Mouse (Mus musculus): ENCODE data around the gene Gm3285.

The Gm3285 gene

GRCm38 (mm10) chr10:77861675-77862074 is at the start of gene Gm3285:
TSS of gene Gm3285 (plus strand) at chr10:77861975.
- DNase-seq (ENCODE audit: low read depth, low spot score), result no peak

GRCm38 (mm10) chr10:77814382-77814781 is 47.4 kb upstream of the Gm3285 start, which contains the start of gene Gm2696:
TSS of gene Gm2696 (plus strand) at chr10:77814682.
- no peak for DNase-seq (ENCODE audit: low read depth, low spot score)

GRCm38 (mm10) chr10:77815514-77815913 is 46.3 kb upstream of the Gm3285 start:
- DNase-seq (ENCODE audit: low read depth, low spot score), result no peak

GRCm38 (mm10) chr10:77818523-77818922 is 43.3 kb upstream of the Gm3285 start:
- DNase-seq (ENCODE audit: low read depth, low spot score), result no peak

GRCm38 (mm10) chr10:77819203-77819602 is 42.6 kb upstream of the Gm3285 start:
- DNase-seq (ENCODE audit: low read depth, low spot score), result no peak

DNA sequence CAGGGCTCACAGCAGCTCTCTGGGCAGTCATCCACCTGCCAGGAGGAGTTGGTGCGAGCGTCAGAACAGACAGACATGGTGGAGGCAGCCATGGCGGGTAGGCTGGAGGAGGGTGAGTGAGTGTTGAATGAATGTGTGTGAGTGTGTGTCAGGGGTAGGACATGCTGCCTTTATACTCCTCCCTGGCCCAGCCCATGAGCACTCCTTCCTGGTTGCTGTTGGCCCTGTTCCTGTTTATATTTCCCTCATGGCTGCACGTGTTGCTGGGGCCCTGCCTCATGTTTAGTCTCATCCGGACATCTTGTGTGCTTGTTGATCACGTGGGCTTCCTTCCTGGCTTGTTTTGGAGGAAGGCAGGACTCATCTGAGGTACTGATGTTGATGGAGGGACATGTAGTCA is 34.8 kb upstream of the Gm3285 start, which contains the start of gene Krtap10-4:
Krtap10-4 (minus strand) TSS at position 145 of the 400 bp plus-strand sequence.
- DNase-seq (ENCODE audit: low read depth, low spot score), result no peak

DNA sequence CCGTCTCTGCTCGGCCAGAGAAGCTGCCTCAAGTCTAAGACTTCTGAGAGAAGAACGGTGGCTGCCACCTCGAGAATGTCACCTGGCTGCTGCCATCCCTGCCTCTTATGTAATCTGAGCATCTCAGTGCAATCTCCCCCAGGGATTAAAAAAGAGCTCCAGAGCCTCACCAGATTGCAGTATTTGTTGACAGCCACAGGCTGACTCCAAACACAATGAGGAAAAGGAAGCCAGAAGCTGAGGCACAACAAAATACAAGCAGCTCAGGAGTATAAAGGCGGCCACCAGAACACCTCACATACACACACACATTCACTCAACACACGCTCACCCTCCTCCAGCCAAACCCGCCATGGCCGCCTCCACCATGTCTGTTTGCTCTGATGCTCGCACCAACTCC is 26.1 kb upstream of the Gm3285 start, which contains the start of gene Krtap10-10:
Krtap10-10 (plus strand) TSS at position 301 of the 400 bp plus-strand sequence.
- no peak for DNase-seq (ENCODE audit: low read depth, low spot score)

GRCm38 (mm10) chr10:77839006-77839405 is 22.8 kb upstream of the Gm3285 start:
- no peak for DNase-seq (ENCODE audit: low read depth, low spot score)

GRCm38 (mm10) chr10:77846503-77846902 is 15.3 kb upstream of the Gm3285 start, which contains the start of gene Gm36176:
TSS of gene Gm36176 (plus strand) at chr10:77846803.
- no peak for DNase-seq (ENCODE audit: low read depth, low spot score)

GRCm38 (mm10) chr10:77846961-77847360 is 14.8 kb upstream of the Gm3285 start:
- DNase-seq (ENCODE audit: low read depth, low spot score), result no peak

GRCm38 (mm10) chr10:77847538-77847937 is 14.2 kb upstream of the Gm3285 start:
- DNase-seq (ENCODE audit: low read depth, low spot score), result no peak

DNA sequence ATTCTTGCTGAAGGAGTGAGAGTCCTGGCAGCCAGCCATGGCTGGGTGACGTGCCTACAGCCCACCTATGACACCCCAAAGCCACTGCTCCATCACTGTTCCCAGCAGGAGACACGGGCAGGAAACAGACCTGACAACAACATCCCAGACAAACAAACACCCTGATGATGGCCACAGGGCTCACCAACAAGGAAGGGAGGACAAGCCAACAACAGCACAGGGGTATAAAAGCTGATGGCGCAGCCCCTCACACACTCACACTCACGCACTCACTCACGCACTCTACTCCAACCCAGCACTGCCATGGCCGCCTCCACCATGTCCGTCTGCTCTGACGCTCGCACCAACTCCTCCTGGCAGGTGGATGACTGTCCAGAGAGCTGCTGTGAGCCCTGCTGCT is 9.2 kb upstream of the Gm3285 start, which contains the start of gene Gm10318:
Gm10318 (plus strand) TSS at position 301 of the 400 bp plus-strand sequence.
- no peak for DNase-seq (ENCODE audit: low read depth, low spot score)

DNA sequence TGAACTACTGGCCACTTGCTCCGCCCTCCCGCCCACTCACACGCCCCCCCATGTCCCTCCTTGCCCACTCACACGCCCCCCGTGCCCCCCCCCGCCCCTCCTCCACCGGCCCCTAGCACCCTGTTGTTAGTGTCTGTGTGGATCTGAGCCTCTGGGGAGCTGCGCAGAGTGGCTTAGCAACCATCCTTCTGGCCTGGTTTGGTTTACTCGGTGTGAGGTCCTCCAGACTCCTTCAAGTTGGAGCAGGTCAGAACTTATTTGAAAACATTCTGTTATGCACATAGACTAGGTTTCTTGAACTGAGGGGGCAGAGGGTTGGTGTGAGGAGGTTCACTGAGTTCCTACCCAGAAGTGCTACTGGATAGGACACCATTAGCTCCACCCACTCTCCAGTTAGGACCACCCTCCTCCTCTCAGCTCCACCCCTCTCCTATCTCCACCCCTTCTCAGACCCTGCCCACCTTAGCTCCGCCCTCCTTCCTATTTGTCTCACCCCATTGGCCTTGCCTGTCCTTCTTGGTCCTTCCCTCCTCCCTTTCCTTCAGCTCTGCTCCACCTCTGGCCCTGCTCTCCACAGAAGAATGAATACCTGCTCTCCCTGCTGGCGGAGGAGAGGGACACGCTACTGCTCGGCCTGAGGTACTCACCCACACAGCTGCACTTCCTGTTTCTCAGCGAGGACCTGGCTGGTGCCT is 2.4 kb downstream of the Gm3285 start:
- no peak for DNase-seq (ENCODE audit: low read depth, low spot score)

GRCm38 (mm10) chr10:77864762-77865143 is 3.0 kb downstream of the Gm3285 start:
- DNase-seq (ENCODE audit: low read depth, low spot score), result no peak

GRCm38 (mm10) chr10:77867546-77867945 is 5.8 kb downstream of the Gm3285 start:
- DNase-seq (ENCODE audit: low read depth, low spot score), result no peak

DNA sequence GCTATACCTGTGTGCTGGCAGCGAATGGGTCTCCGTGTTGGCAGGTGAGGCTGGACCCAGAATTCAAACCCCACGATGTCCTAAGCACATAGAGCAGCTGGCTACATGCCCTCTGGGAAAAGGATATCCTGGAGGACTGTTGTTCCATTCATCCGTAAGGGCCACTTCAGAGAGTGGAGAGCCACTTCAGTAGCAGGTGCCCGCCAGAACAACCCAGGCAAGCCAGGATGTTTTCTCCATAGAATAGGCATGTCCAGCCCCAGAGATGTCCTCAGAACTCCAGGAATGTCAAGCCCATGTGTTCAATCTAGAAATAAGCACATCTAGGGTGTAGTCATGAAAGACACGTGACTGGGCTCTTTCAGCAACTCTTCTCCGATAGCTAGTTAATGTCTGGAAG is 7.9 kb downstream of the Gm3285 start:
- no peak for DNase-seq (ENCODE audit: low read depth, low spot score)

DNA sequence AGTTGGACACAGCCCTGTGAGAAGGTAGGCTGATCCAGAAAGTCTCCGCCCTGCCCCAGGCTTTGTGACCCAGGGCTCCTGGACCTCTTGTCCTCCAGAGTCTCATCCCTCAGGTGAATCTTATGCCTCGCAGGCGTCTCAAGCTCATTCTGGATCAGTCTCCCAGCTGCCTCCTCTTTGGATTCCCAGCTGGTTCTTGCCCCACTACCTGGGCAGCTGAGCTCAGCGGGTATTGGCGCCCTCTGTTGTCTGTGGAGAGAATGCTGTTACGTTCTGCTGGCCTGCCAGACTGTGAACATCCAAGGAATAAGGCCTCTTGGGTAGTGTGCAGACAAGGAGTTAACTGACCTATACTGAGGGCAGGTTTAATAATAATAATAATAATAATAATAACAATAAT is 17.2 kb downstream of the Gm3285 start:
- DNase-seq (ENCODE audit: low read depth, low spot score), result no peak

DNA sequence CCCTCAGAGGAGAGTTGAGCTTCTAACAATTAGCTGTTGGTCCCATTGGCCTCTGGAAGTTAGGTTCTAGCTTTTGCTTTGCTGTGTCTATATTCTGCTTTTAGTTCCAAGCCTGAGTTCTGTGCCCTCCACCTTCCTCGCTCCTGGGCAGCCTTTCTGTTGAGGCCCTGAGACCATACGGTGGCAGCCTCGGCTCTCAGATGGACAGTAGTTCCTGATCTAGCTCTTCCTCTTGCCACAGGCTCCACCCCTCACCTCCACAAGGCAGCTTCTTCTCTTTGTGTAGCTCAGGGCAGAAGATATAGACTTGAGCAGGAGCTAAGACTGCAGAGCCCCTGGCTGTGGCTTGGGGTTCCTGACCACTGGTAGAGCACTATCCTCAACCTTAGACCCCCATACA is 18.5 kb downstream of the Gm3285 start:
- DNase-seq (ENCODE audit: low read depth, low spot score), result no peak

- no peak for DNase-seq (ENCODE audit: low read depth, low spot score)
Measured at GRCm38 (mm10) chr10:77882553-77882952, 20.8 kb downstream of the Gm3285 start.

DNA sequence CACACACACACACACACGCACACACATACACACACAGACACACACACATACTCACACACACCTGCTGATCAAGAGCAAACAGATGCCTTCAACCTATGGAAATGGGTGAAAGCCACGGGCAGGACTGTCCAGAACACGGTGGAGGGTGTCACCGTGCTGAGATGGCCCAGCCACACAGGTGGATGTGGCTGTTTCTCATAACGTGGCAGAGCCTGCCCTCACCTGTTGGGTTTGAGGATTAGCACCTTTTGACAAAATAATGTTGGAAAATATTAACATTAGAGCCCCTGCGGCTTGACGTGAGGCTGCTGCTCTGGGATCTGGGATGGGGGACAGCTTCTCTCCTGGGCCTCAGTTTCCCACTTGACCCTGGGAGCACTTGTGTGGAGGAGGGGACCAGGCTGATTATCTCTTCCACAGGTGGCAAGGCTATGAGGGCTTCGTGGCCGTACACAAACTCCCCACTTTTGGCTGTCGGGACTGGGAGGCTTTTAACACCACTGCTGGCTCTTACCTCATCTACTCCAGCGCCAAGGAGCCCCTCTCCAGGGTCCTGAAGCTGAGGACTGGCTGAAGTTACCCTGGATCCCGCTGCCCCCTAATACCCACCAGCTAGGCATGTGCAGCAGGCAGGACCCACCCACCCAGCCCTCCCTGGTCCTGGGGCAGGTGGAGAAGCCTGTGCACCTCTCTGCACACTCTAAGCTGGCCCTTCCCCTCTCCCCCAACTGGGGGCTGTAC is 24.4 kb downstream of the Gm3285 start:
- no peak for DNase-seq (ENCODE audit: low read depth, low spot score)

- no peak for DNase-seq (ENCODE audit: low read depth, low spot score)
Measured at GRCm38 (mm10) chr10:77890987-77891565, 29.3 kb downstream of the Gm3285 start.

- no peak for DNase-seq (ENCODE audit: low read depth, low spot score)
Measured at GRCm38 (mm10) chr10:77895562-77895961, 33.8 kb downstream of the Gm3285 start.
